8 mouse cellular contexts compared by ENCODE assay signal in the genomic region with DNA sequence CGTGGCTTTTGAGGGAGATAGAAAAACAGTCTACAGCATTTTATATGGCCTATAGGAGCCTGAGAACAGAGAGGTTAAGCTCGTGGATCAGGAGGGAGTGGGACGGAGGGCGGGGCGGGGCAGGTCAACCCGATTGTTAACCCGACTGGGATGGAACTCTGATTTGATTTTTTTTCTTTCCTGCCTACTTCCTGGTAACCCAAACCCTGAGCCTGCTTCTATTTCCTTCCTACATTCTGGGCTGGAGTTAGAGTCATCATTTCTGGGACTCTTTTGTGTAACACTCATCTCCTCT. TPM values are rescaled to one million over a fixed set of nuclear protein-coding genes. Genes with fewer than 3 reads are reported as not detected.
DNase-seq lines count a peak whose midpoint lies in the region; ATAC-seq and TF ChIP-seq lines count a peak whose summit lies in the region.
"Had no signal": no experiment of that assay in that cellular context is flagged by ENCODE, and none has a peak within 500 bp of the region (broad histone marks: within the 10 kb centered on the region; RNA-seq: fewer than 3 reads in every experiment).

No protein-coding gene starts in this region.

- no peak for TF ChIP-seq EP300 in stomach, postnatal 0 days (optimal IDR thresholded peaks at IDR 0.05)

- peak overlapping the region; percentile 90 for H3K4me2 ChIP-seq in heart, embryonic 12.5 days
- H3K4me2 ChIP-seq in limb, embryonic 15.5 days = peak overlapping the region; percentile 75
- H3K4me2 ChIP-seq in stomach, postnatal 0 days (replicated peaks; ENCODE audit: low read depth) = peak overlapping the region; percentile 55

- H3K9ac ChIP-seq in heart, embryonic 12.5 days = peak overlapping the region; percentile 68
- peak overlapping the region; percentile 31; the same call in 1 of the 2 replicates for H3K9ac ChIP-seq in limb, embryonic 15.5 days
- H3K9ac ChIP-seq in stomach, postnatal 0 days (ENCODE audit: low read length) = no peak overlapping the region

- peak; percentile 30 for DNase-seq in retina, embryonic 14.5 days (ENCODE audit: low spot score)
- DNase-seq in retina, postnatal 1 day = no peak
- no peak for DNase-seq in stomach, postnatal 0 days (ENCODE audit: low spot score)
- no peak for DNase-seq in gastrocnemius, postnatal 36 days
- no peak for DNase-seq in urinary bladder, postnatal 14 days (ENCODE audit: low spot score)

- 3% methylated on average over 7 of the region's 7 CpGs for WGBS in heart, embryonic 12.5 days
- WGBS in limb, embryonic 15.5 days = 9% methylated on average over 7 of the region's 7 CpGs
- WGBS in stomach, postnatal 0 days = 7% methylated on average over 7 of the region's 7 CpGs

- intact Hi-C loops in gastrocnemius, postnatal 36 days (cut with DNase I) = no loop called here

- H3K4me1 ChIP-seq in heart, embryonic 12.5 days (replicated peaks) = peaks cover 50% of the 10 kb centered on the region
- peaks cover 38% of the 10 kb centered on the region for H3K4me1 ChIP-seq in limb, embryonic 15.5 days
- H3K4me1 ChIP-seq in stomach, postnatal 0 days (replicated peaks; ENCODE audit: control insufficient read depth, insufficient read depth) = peaks cover 8% of the 10 kb centered on the region; the same call in 1 of the 2 replicates

- peak overlapping the region; percentile 47 for H3K4me3 ChIP-seq in heart, embryonic 12.5 days
- H3K4me3 ChIP-seq in limb, embryonic 15.5 days = peak overlapping the region; percentile 33
- H3K4me3 ChIP-seq in stomach, postnatal 0 days (ENCODE audit: low read depth, low read length) = peak overlapping the region; percentile 25; the same call in 1 of the 2 replicates

- ATAC-seq in heart, embryonic 12.5 days (ENCODE audit: insufficient number of reproducible peaks, low FRiP score) = 0 out of 2 replicates have a peak, but pooled peaks have one; percentile 4
- peak; percentile 13; the same call in 1 of the 2 replicates for ATAC-seq in limb, embryonic 15.5 days (ENCODE audit: insufficient number of reproducible peaks, low FRiP score, low TSS enrichment, low read depth)
- ATAC-seq in stomach, postnatal 0 days (ENCODE audit: low FRiP score, low TSS enrichment) = peak; percentile 53; the same call in 1 of the 2 replicates

- no peak for TF ChIP-seq CTCF in stomach, postnatal 0 days (IDR thresholded peaks at IDR 0.05; ENCODE audit: low read depth)

- H3K27ac ChIP-seq in heart, embryonic 12.5 days (ENCODE audit: poor library complexity, severe bottlenecking) = 0 out of 2 replicates have a peak overlapping the region, but pooled peaks have one; percentile 66
- no peak overlapping the region for H3K27ac ChIP-seq in limb, embryonic 15.5 days
- H3K27ac ChIP-seq in stomach, postnatal 0 days (replicated peaks) = no peak overlapping the region

- no peaks in the 10 kb centered on the region for H3K27me3 ChIP-seq in heart, embryonic 12.5 days (replicated peaks)
- 0 out of 2 replicates have a peak, but pooled peaks cover 9% of the 10 kb centered on the region for H3K27me3 ChIP-seq in limb, embryonic 15.5 days
- no peaks in the 10 kb centered on the region for H3K27me3 ChIP-seq in stomach, postnatal 0 days (ENCODE audit: control insufficient read depth, insufficient read depth, low read length)

- no peaks in the 10 kb centered on the region for H3K9me3 ChIP-seq in heart, embryonic 12.5 days (replicated peaks)
- no peaks in the 10 kb centered on the region for H3K9me3 ChIP-seq in limb, embryonic 15.5 days
- H3K9me3 ChIP-seq in stomach, postnatal 0 days (ENCODE audit: control insufficient read depth, low read length) = no peaks in the 10 kb centered on the region

- no peaks in the 10 kb centered on the region for H3K36me3 ChIP-seq in heart, embryonic 12.5 days
- H3K36me3 ChIP-seq in limb, embryonic 15.5 days = no peaks in the 10 kb centered on the region
- no peaks in the 10 kb centered on the region for H3K36me3 ChIP-seq in stomach, postnatal 0 days (ENCODE audit: control insufficient read depth, insufficient read depth, low read length)

RNA-seq across cellular contexts. Expression of a gene that starts 27.7 kb away (rescaled TPM):
- 619 and 647 TPM in 2 replicates for polyA plus RNA-seq in heart, embryonic 12.5 days (2016; fragmentation: Nextera tagmentation; extraction: Ambion mirVana)
- 938 and 964 TPM in 2 replicates for polyA plus RNA-seq in limb, embryonic 15.5 days (2015; fragmentation: Nextera tagmentation; extraction: Ambion mirVana)
- polyA plus RNA-seq in stomach, postnatal 0 days (2015; fragmentation: Nextera tagmentation; extraction: Ambion mirVana) = 781 and 848 TPM in 2 replicates
- 100 to 1,000 TPM; 131 to 155 TPM for total RNA-seq in gastrocnemius, postnatal 36 days (2021)

RNA-seq across cellular contexts. Expression of a gene that starts 46.9 kb away (rescaled TPM):
- polyA plus RNA-seq in heart, embryonic 12.5 days (2016; fragmentation: Nextera tagmentation; extraction: Ambion mirVana) = not detected in 2 replicates
- not detected in 2 replicates for polyA plus RNA-seq in limb, embryonic 15.5 days (2015; fragmentation: Nextera tagmentation; extraction: Ambion mirVana)
- polyA plus RNA-seq in stomach, postnatal 0 days (2015; fragmentation: Nextera tagmentation; extraction: Ambion mirVana) = not detected in 2 replicates
- total RNA-seq in gastrocnemius, postnatal 36 days (2021) = not detected
- total RNA-seq: granulocyte monocyte progenitor cell, adult 5-6 weeks had no signal
